ENCODE assay signal across 11 mouse cellular contexts in the genomic region with DNA sequence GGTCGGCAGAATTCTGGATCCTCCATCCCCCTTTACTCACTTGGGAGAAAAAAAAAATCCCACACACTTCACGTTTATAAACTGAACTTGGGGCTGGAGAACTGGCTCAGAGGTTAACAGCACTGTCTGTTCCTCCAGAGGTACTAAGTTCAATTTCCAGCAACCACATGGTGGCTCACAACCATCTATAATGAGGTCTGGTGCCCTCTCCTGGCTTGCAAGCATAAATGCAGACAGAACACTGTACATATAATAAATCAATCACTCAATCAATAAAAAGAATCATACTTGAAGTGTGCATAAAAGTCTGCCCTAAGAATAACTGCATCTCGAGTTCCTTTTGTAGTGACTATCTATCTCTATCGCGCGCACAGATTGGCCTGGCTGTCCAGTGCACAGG. TPM values are rescaled to one million over a fixed set of nuclear protein-coding genes. Genes with fewer than 3 reads are reported as not detected.
DNase-seq lines count a peak whose midpoint lies in the region; ATAC-seq and TF ChIP-seq lines count a peak whose summit lies in the region.
"Had no signal": no experiment of that assay in that cellular context is flagged by ENCODE, and none has a peak within 500 bp of the region (broad histone marks: within the 10 kb centered on the region; RNA-seq: fewer than 3 reads in every experiment).

No protein-coding gene starts in this region.

- H3K36me3 ChIP-seq in hindbrain, postnatal 0 days (ENCODE audit: insufficient read depth, low read length), result peaks cover 54% of the 10 kb centered on the region
- H3K36me3 ChIP-seq in hindbrain, embryonic 10.5 days, result peaks cover 100% of the 10 kb centered on the region
- peaks cover 51% of the 10 kb centered on the region for H3K36me3 ChIP-seq in midbrain, postnatal 0 days (ENCODE audit: insufficient read depth, low read length)
- H3K36me3 ChIP-seq in midbrain, embryonic 13.5 days, result peaks cover 96% of the 10 kb centered on the region
- H3K36me3 ChIP-seq in small intestine, adult 2 months (ENCODE audit: control insufficient read depth, insufficient read depth, low read length), result peaks cover 49% of the 10 kb centered on the region

- 92% methylated on average over 6 of the region's 6 CpGs for WGBS in hindbrain, postnatal 0 days
- WGBS in hindbrain, embryonic 10.5 days, result 92% methylated on average over 6 of the region's 6 CpGs
- WGBS in midbrain, postnatal 0 days, result 91% methylated on average over 6 of the region's 6 CpGs
- 92% methylated on average over 6 of the region's 6 CpGs for WGBS in midbrain, embryonic 13.5 days
- WGBS in small intestine, adult 2 months, result 76% methylated on average over 6 of the region's 6 CpGs

- H3K9me3 ChIP-seq in hindbrain, postnatal 0 days (ENCODE audit: low read length), result no peaks in the 10 kb centered on the region
- H3K9me3 ChIP-seq in hindbrain, embryonic 10.5 days, result no peaks in the 10 kb centered on the region
- no peaks in the 10 kb centered on the region for H3K9me3 ChIP-seq in midbrain, postnatal 0 days (ENCODE audit: low read length)
- H3K9me3 ChIP-seq in midbrain, embryonic 13.5 days, result no peaks in the 10 kb centered on the region
- H3K9me3 ChIP-seq: limb, embryonic 10.5 days had no signal

- no peak overlapping the region for H3K4me2 ChIP-seq in hindbrain, postnatal 0 days (ENCODE audit: low read depth, low read length)
- no peak overlapping the region for H3K4me2 ChIP-seq in midbrain, postnatal 0 days (ENCODE audit: low read depth, low read length, poor library complexity, severe bottlenecking)
- no peak overlapping the region for H3K4me2 ChIP-seq in midbrain, embryonic 13.5 days (replicated peaks)
- H3K4me2 ChIP-seq: heart, embryonic 11.5 days had no signal

- no peak overlapping the region for H3K4me3 ChIP-seq in hindbrain, postnatal 0 days (ENCODE audit: low read length)
- H3K4me3 ChIP-seq in hindbrain, embryonic 10.5 days, result no peak overlapping the region
- H3K4me3 ChIP-seq in midbrain, postnatal 0 days (ENCODE audit: low read depth, low read length), result no peak overlapping the region
- H3K4me3 ChIP-seq in midbrain, embryonic 13.5 days (replicated peaks), result no peak overlapping the region
- no peak overlapping the region for H3K4me3 ChIP-seq in small intestine, adult 2 months (ENCODE audit: low read depth, low read length)
- H3K4me3 ChIP-seq: limb, embryonic 10.5 days had no signal

- TF ChIP-seq CTCF in hindbrain, postnatal 0 days (IDR thresholded peaks at IDR 0.05; ENCODE audit: low read depth), result peak; percentile 58
- peak; percentile 65 for TF ChIP-seq CTCF in midbrain, postnatal 0 days (IDR thresholded peaks at IDR 0.05)
- TF ChIP-seq CTCF in small intestine, adult 2 months (IDR thresholded peaks at IDR 0.05; ENCODE audit: extremely low read depth, insufficient read length, insufficient replicate concordance, low read depth, low read length), result no peak

- H3K9ac ChIP-seq in hindbrain, postnatal 0 days (replicated peaks; ENCODE audit: low read length), result no peak overlapping the region
- H3K9ac ChIP-seq in midbrain, postnatal 0 days (replicated peaks; ENCODE audit: low read length, poor library complexity, severe bottlenecking), result no peak overlapping the region
- no peak overlapping the region for H3K9ac ChIP-seq in midbrain, embryonic 13.5 days (replicated peaks)

- no peaks in the 10 kb centered on the region for H3K4me1 ChIP-seq in hindbrain, postnatal 0 days (ENCODE audit: insufficient read depth, low read length)
- H3K4me1 ChIP-seq in hindbrain, embryonic 10.5 days (replicated peaks), result no peaks in the 10 kb centered on the region
- no peaks in the 10 kb centered on the region for H3K4me1 ChIP-seq in midbrain, postnatal 0 days (ENCODE audit: insufficient read depth, low read length)
- no peaks in the 10 kb centered on the region for H3K4me1 ChIP-seq in midbrain, embryonic 13.5 days (replicated peaks)
- H3K4me1 ChIP-seq in small intestine, adult 2 months (ENCODE audit: control insufficient read depth, insufficient read depth, insufficient read length, low read length), result no peaks in the 10 kb centered on the region
- H3K4me1 ChIP-seq: limb, embryonic 10.5 days had no signal

- no peak for ATAC-seq in hindbrain, postnatal 0 days
- ATAC-seq in midbrain, postnatal 0 days (ENCODE audit: low FRiP score), result no peak
- ATAC-seq in midbrain, embryonic 13.5 days, result no peak

- no peak for TF ChIP-seq POLR2A in small intestine, adult 2 months (IDR thresholded peaks at IDR 0.05; ENCODE audit: low read depth, low read length)

- no peak overlapping the region for H3K27ac ChIP-seq in hindbrain, postnatal 0 days
- H3K27ac ChIP-seq in hindbrain, embryonic 10.5 days, result no peak overlapping the region
- H3K27ac ChIP-seq in midbrain, postnatal 0 days (ENCODE audit: low read depth, low read length), result no peak overlapping the region
- no peak overlapping the region for H3K27ac ChIP-seq in midbrain, embryonic 13.5 days
- peak overlapping the region; percentile 53 for H3K27ac ChIP-seq in small intestine, adult 2 months (ENCODE audit: insufficient read depth, low read depth, low read length)
- H3K27ac ChIP-seq: limb, embryonic 10.5 days had no signal

- H3K27me3 ChIP-seq in hindbrain, postnatal 0 days (ENCODE audit: insufficient read depth, low read length), result no peaks in the 10 kb centered on the region
- H3K27me3 ChIP-seq in hindbrain, embryonic 10.5 days (ENCODE audit: insufficient read depth, poor library complexity, severe bottlenecking), result no peaks in the 10 kb centered on the region
- H3K27me3 ChIP-seq in midbrain, postnatal 0 days (ENCODE audit: insufficient read depth, low read length), result no peaks in the 10 kb centered on the region
- H3K27me3 ChIP-seq in midbrain, embryonic 13.5 days, result no peaks in the 10 kb centered on the region
- no peaks in the 10 kb centered on the region for H3K27me3 ChIP-seq in small intestine, adult 2 months (ENCODE audit: control insufficient read depth, insufficient read depth, low read length)

- peak; percentile 7 for DNase-seq in hindbrain, postnatal 0 days (ENCODE audit: low spot score)
- no peak for DNase-seq in hindbrain, embryonic 10.5 days (ENCODE audit: low spot score)
- DNase-seq in midbrain, postnatal 0 days (ENCODE audit: low spot score), result no peak
- DNase-seq in NIH3T3 (ENCODE audit: low read depth), result peak; percentile 57
- no peak for DNase-seq in frontal cortex, postnatal 25 days (ENCODE audit: low spot score in 2 of 2)
- no peak for DNase-seq in urinary bladder, postnatal 4 days (ENCODE audit: low spot score in 2 of 2)
- DNase-seq: lung, postnatal 14 days had no signal

RNA-seq across cellular contexts. Expression of gene Klhl11, which starts 18.4 kb away (rescaled TPM):
- 50.3 and 56.5 TPM in 2 replicates for total RNA-seq in hindbrain, postnatal 0 days (2014; rRNA removed)
- 10.4 and 10.7 TPM in 2 replicates for polyA plus RNA-seq in hindbrain, postnatal 0 days (2015; fragmentation: Nextera tagmentation; extraction: Ambion mirVana)
- polyA plus RNA-seq in hindbrain, embryonic 10.5 days (2016; fragmentation: Nextera tagmentation; extraction: Ambion mirVana), result 6.1 and 6.9 TPM in 2 replicates
- total RNA-seq in midbrain, postnatal 0 days (2014; rRNA removed), result 57.4 and 66.2 TPM in 2 replicates
- polyA plus RNA-seq in midbrain, postnatal 0 days (2015; fragmentation: Nextera tagmentation; extraction: Ambion mirVana), result 9.1 and 10.3 TPM in 2 replicates
- 12.9 and 13.1 TPM in 2 replicates for polyA plus RNA-seq in midbrain, embryonic 13.5 days (2015; fragmentation: Nextera tagmentation; extraction: Ambion mirVana)
- polyA plus RNA-seq in small intestine, adult 2 months (2012; rRNA removed), result 1.7 TPM in 2 replicates

RNA-seq across cellular contexts. Expression of gene Acly, which starts 36.8 kb away (rescaled TPM):
- 229 and 235 TPM in 2 replicates for total RNA-seq in hindbrain, postnatal 0 days (2014; rRNA removed)
- polyA plus RNA-seq in hindbrain, postnatal 0 days (2015; fragmentation: Nextera tagmentation; extraction: Ambion mirVana), result 130 and 135 TPM in 2 replicates
- 356 and 388 TPM in 2 replicates for polyA plus RNA-seq in hindbrain, embryonic 10.5 days (2016; fragmentation: Nextera tagmentation; extraction: Ambion mirVana)
- total RNA-seq in midbrain, postnatal 0 days (2014; rRNA removed), result 207 and 228 TPM in 2 replicates
- polyA plus RNA-seq in midbrain, postnatal 0 days (2015; fragmentation: Nextera tagmentation; extraction: Ambion mirVana), result 116 and 120 TPM in 2 replicates
- polyA plus RNA-seq in midbrain, embryonic 13.5 days (2015; fragmentation: Nextera tagmentation; extraction: Ambion mirVana), result 272 and 273 TPM in 2 replicates
- 14.0 and 21.7 TPM in 2 replicates for polyA plus RNA-seq in small intestine, adult 2 months (2012; rRNA removed)

RNA-seq across cellular contexts. Expression of gene Klhl10, which starts 49.2 kb away (rescaled TPM):
- total RNA-seq in hindbrain, postnatal 0 days (2014; rRNA removed), result 0.40 and 0.42 TPM in 2 replicates
- 0.39 and 0.84 TPM in 2 replicates for polyA plus RNA-seq in hindbrain, postnatal 0 days (2015; fragmentation: Nextera tagmentation; extraction: Ambion mirVana)
- polyA plus RNA-seq in hindbrain, embryonic 10.5 days (2016; fragmentation: Nextera tagmentation; extraction: Ambion mirVana), result 0.58 and 0.63 TPM in 2 replicates
- total RNA-seq in midbrain, postnatal 0 days (2014; rRNA removed), result 0.22 and 0.61 TPM in 2 replicates
- polyA plus RNA-seq in midbrain, postnatal 0 days (2015; fragmentation: Nextera tagmentation; extraction: Ambion mirVana), result 0.45 and 0.65 TPM in 2 replicates
- 0.85 and 1.2 TPM in 2 replicates for polyA plus RNA-seq in midbrain, embryonic 13.5 days (2015; fragmentation: Nextera tagmentation; extraction: Ambion mirVana)
- polyA plus RNA-seq in small intestine, adult 2 months (2012; rRNA removed), result 0.04 TPM in 1 of 2 replicates, not detected in the other

RNA-seq across cellular contexts. Expression of gene Nt5c3b, which starts 49.3 kb away (rescaled TPM):
- 59.2 and 61.7 TPM in 2 replicates for total RNA-seq in hindbrain, postnatal 0 days (2014; rRNA removed)
- polyA plus RNA-seq in hindbrain, postnatal 0 days (2015; fragmentation: Nextera tagmentation; extraction: Ambion mirVana), result 106 and 108 TPM in 2 replicates
- 115 and 121 TPM in 2 replicates for polyA plus RNA-seq in hindbrain, embryonic 10.5 days (2016; fragmentation: Nextera tagmentation; extraction: Ambion mirVana)
- total RNA-seq in midbrain, postnatal 0 days (2014; rRNA removed), result 57.2 and 58.5 TPM in 2 replicates
- polyA plus RNA-seq in midbrain, postnatal 0 days (2015; fragmentation: Nextera tagmentation; extraction: Ambion mirVana), result 111 and 113 TPM in 2 replicates
- 99.3 and 101 TPM in 2 replicates for polyA plus RNA-seq in midbrain, embryonic 13.5 days (2015; fragmentation: Nextera tagmentation; extraction: Ambion mirVana)
- polyA plus RNA-seq in small intestine, adult 2 months (2012; rRNA removed), result 7.9 and 8.4 TPM in 2 replicates

RNA-seq across cellular contexts. Expression of gene Ttc25, which starts 54.5 kb away (rescaled TPM):
- 1.5 and 2.4 TPM in 2 replicates for total RNA-seq in hindbrain, postnatal 0 days (2014; rRNA removed)
- polyA plus RNA-seq in hindbrain, postnatal 0 days (2015; fragmentation: Nextera tagmentation; extraction: Ambion mirVana), result 1.8 and 2.0 TPM in 2 replicates
- 3.2 and 3.3 TPM in 2 replicates for polyA plus RNA-seq in hindbrain, embryonic 10.5 days (2016; fragmentation: Nextera tagmentation; extraction: Ambion mirVana)
- total RNA-seq in midbrain, postnatal 0 days (2014; rRNA removed), result 0.33 and 0.71 TPM in 2 replicates
- polyA plus RNA-seq in midbrain, postnatal 0 days (2015; fragmentation: Nextera tagmentation; extraction: Ambion mirVana), result 0.96 and 1.4 TPM in 2 replicates
- 2.8 and 3.0 TPM in 2 replicates for polyA plus RNA-seq in midbrain, embryonic 13.5 days (2015; fragmentation: Nextera tagmentation; extraction: Ambion mirVana)
- polyA plus RNA-seq in small intestine, adult 2 months (2012; rRNA removed), result 0.01 and 0.09 TPM in 2 replicates

Comparison
In these comparisons a context has a peak if more than half of its experiments do, and no peak if none do; other contexts are left out.
1. DNase-seq: peak in hindbrain, postnatal 0 days (single experiment) and NIH3T3 (single experiment); none in hindbrain, embryonic 10.5 days (single experiment), midbrain, postnatal 0 days (single experiment), frontal cortex, postnatal 25 days (0 of 2) and urinary bladder, postnatal 4 days (0 of 2).